Mouse (Mus musculus): ENCODE data around the gene Aqp6. TPM values are rescaled to one million over a fixed set of nuclear protein-coding genes. Genes with fewer than 3 reads are reported as not detected.
A peak's percentile ranks its signal among the peaks of the same experiment; 100 is the strongest.

Gene Aqp6
- polyA plus RNA-seq (2015; fragmentation: Nextera tagmentation; extraction: Ambion mirVana): not detected in 2 replicates

- H3K27ac ChIP-seq: peak within 1 kb of the TSS; percentile 14; the same call in 1 of the 2 replicates
- no peak within 1 kb of the TSS for H3K9ac ChIP-seq
Observed at GRCm38 (mm10) chr15:99600986-99601822, at the start of gene Aqp6. TSS of gene Aqp6 (plus strand) at chr15:99601400.

GRCm38 (mm10) chr15:99553767-99554166, 47.4 kb upstream of the Aqp6 start:
- no peak for ATAC-seq
- Histone ChIP-seq H3K36me3 (ENCODE audit: poor library complexity, severe bottlenecking) (no peaks in the 10 kb centered on the region), H3K4me1 (no peaks in the 10 kb centered on the region), H3K9me3 (replicated peaks) (no peaks in the 10 kb centered on the region), H3K4me2 (no peak overlapping the region), H3K9ac (no peak overlapping the region), H3K27me3 (no peaks in the 10 kb centered on the region), H3K27ac (no peak overlapping the region), H3K4me3 (no peak overlapping the region)
- 84% methylated on average over 6 of the region's 6 CpGs for WGBS

More at GRCm38 (mm10) chr15:99600986-99601822, at the start of gene Aqp6:
- ATAC-seq: no peak
- WGBS: 54% methylated on average over 22 of the region's 22 CpGs
- no peak within 1 kb of the TSS for H3K4me2 ChIP-seq
- peaks cover 37% of the 10 kb centered on the region for H3K4me1 ChIP-seq
- no peak within 1 kb of the TSS for H3K4me3 ChIP-seq
- H3K36me3 ChIP-seq (ENCODE audit: poor library complexity, severe bottlenecking): no peaks in the 10 kb centered on the region
- no peaks in the 10 kb centered on the region for H3K9me3 ChIP-seq (replicated peaks)
- H3K27me3 ChIP-seq: peaks cover 42% of the 10 kb centered on the region

- Histone ChIP-seq H3K9ac (no peak overlapping the region), H3K36me3 (ENCODE audit: poor library complexity, severe bottlenecking) (no peaks in the 10 kb centered on the region), H3K27ac (no peak overlapping the region), H3K4me3 (no peak overlapping the region), H3K27me3 (no peaks in the 10 kb centered on the region), H3K9me3 (replicated peaks) (no peaks in the 10 kb centered on the region), H3K4me2 (no peak overlapping the region), H3K4me1 (peaks cover 4% of the 10 kb centered on the region; the same call in 1 of the 2 replicates)
- WGBS: 90% methylated on average over 1 of the region's 1 CpGs
- ATAC-seq: no peak
Observed at GRCm38 (mm10) chr15:99558947-99559346, 42.3 kb upstream of the Aqp6 start.

- no peak for ATAC-seq
- Histone ChIP-seq H3K9ac (no peak overlapping the region), H3K4me3 (no peak overlapping the region), H3K27me3 (no peaks in the 10 kb centered on the region), H3K4me1 (peaks cover 11% of the 10 kb centered on the region; the same call in 1 of the 2 replicates), H3K27ac (no peak overlapping the region), H3K9me3 (replicated peaks) (no peaks in the 10 kb centered on the region), H3K36me3 (ENCODE audit: poor library complexity, severe bottlenecking) (no peaks in the 10 kb centered on the region), H3K4me2 (no peak overlapping the region)
- WGBS: 48% methylated on average over 10 of the region's 10 CpGs
Observed at GRCm38 (mm10) chr15:99560246-99560645, 41.0 kb upstream of the Aqp6 start.

GRCm38 (mm10) chr15:99567371-99567770, 33.8 kb upstream of the Aqp6 start:
- no peak overlapping the region for H3K4me2 ChIP-seq
- H3K9me3 ChIP-seq (replicated peaks): no peaks in the 10 kb centered on the region
- 85% methylated on average over 4 of the region's 4 CpGs for WGBS
- H3K36me3 ChIP-seq (ENCODE audit: poor library complexity, severe bottlenecking): no peaks in the 10 kb centered on the region
- ATAC-seq: no peak
- H3K27ac ChIP-seq: no peak overlapping the region
- no peak overlapping the region for H3K4me3 ChIP-seq
- H3K27me3 ChIP-seq: no peaks in the 10 kb centered on the region
- no peak overlapping the region for H3K9ac ChIP-seq
- H3K4me1 ChIP-seq: peaks cover 7% of the 10 kb centered on the region; the same call in 1 of the 2 replicates

- Histone ChIP-seq H3K36me3 (ENCODE audit: poor library complexity, severe bottlenecking) (no peaks in the 10 kb centered on the region), H3K4me3 (no peak overlapping the region), H3K4me2 (no peak overlapping the region), H3K27me3 (no peaks in the 10 kb centered on the region), H3K27ac (no peak overlapping the region), H3K4me1 (peaks cover 7% of the 10 kb centered on the region; the same call in 1 of the 2 replicates), H3K9me3 (replicated peaks) (no peaks in the 10 kb centered on the region), H3K9ac (no peak overlapping the region)
- no peak for ATAC-seq
- WGBS: 82% methylated on average over 6 of the region's 6 CpGs
Observed at GRCm38 (mm10) chr15:99568682-99569081, 32.5 kb upstream of the Aqp6 start.

- Histone ChIP-seq H3K9me3 (replicated peaks) (no peaks in the 10 kb centered on the region), H3K4me1 (peaks cover 5% of the 10 kb centered on the region; the same call in 1 of the 2 replicates), H3K9ac (no peak overlapping the region), H3K27ac (no peak overlapping the region), H3K27me3 (no peaks in the 10 kb centered on the region), H3K4me3 (no peak overlapping the region), H3K36me3 (ENCODE audit: poor library complexity, severe bottlenecking) (no peaks in the 10 kb centered on the region), H3K4me2 (no peak overlapping the region)
- ATAC-seq: no peak
- WGBS: 90% methylated on average over 10 of the region's 10 CpGs
Observed at GRCm38 (mm10) chr15:99569123-99569522, 32.1 kb upstream of the Aqp6 start.

- Histone ChIP-seq H3K36me3 (ENCODE audit: poor library complexity, severe bottlenecking) (no peaks in the 10 kb centered on the region), H3K27ac (no peak within 1 kb of the TSS), H3K4me2 (no peak within 1 kb of the TSS), H3K9ac (no peak within 1 kb of the TSS), H3K27me3 (peaks cover 40% of the 10 kb centered on the region), H3K4me3 (no peak within 1 kb of the TSS), H3K9me3 (replicated peaks) (no peaks in the 10 kb centered on the region), H3K4me1 (peaks cover 7% of the 10 kb centered on the region)
- ATAC-seq: no peak
- 85% methylated on average over 26 of the region's 26 CpGs for WGBS
Observed at GRCm38 (mm10) chr15:99578802-99579485, 22.3 kb upstream of the Aqp6 start, which contains the start of gene Aqp2. TSS of gene Aqp2 (plus strand) at chr15:99579055.

- Histone ChIP-seq H3K9ac (peak overlapping the region; percentile 54), H3K9me3 (replicated peaks) (no peaks in the 10 kb centered on the region), H3K36me3 (ENCODE audit: poor library complexity, severe bottlenecking) (no peaks in the 10 kb centered on the region), H3K27ac (no peak overlapping the region), H3K4me3 (peak overlapping the region; percentile 30), H3K27me3 (peaks cover 81% of the 10 kb centered on the region), H3K4me2 (peak overlapping the region; percentile 59), H3K4me1 (peaks cover 20% of the 10 kb centered on the region)
- 0 out of 2 replicates have a peak, but pooled peaks have one; percentile 48 for ATAC-seq
- 2% methylated on average over 50 of the region's 54 CpGs for WGBS
Observed at GRCm38 (mm10) chr15:99583463-99584344, 17.5 kb upstream of the Aqp6 start.

GRCm38 (mm10) chr15:99584407-99585202, 16.6 kb upstream of the Aqp6 start:
- H3K4me3 ChIP-seq: peak overlapping the region; percentile 30
- no peak for ATAC-seq
- H3K36me3 ChIP-seq (ENCODE audit: poor library complexity, severe bottlenecking): no peaks in the 10 kb centered on the region
- H3K27me3 ChIP-seq: peaks cover 89% of the 10 kb centered on the region
- H3K9me3 ChIP-seq (replicated peaks): no peaks in the 10 kb centered on the region
- no peak overlapping the region for H3K27ac ChIP-seq
- peak overlapping the region; percentile 54; the same call in 1 of the 2 replicates for H3K9ac ChIP-seq
- 1% methylated on average over 24 of the region's 24 CpGs for WGBS
- H3K4me2 ChIP-seq: peak overlapping the region; percentile 59
- peaks cover 20% of the 10 kb centered on the region for H3K4me1 ChIP-seq

GRCm38 (mm10) chr15:99585741-99586140, 15.5 kb upstream of the Aqp6 start:
- no peak overlapping the region for H3K27ac ChIP-seq
- H3K36me3 ChIP-seq (ENCODE audit: poor library complexity, severe bottlenecking): no peaks in the 10 kb centered on the region
- H3K27me3 ChIP-seq: peaks cover 98% of the 10 kb centered on the region
- no peak overlapping the region for H3K9ac ChIP-seq
- H3K4me1 ChIP-seq: peaks cover 25% of the 10 kb centered on the region
- no peak overlapping the region for H3K4me3 ChIP-seq
- ATAC-seq: no peak
- no peak overlapping the region for H3K4me2 ChIP-seq
- no peaks in the 10 kb centered on the region for H3K9me3 ChIP-seq (replicated peaks)
- 76% methylated on average over 6 of the region's 6 CpGs for WGBS
